Mouse (Mus musculus) adrenal gland, postnatal 14 days (tissue): ENCODE measurements around the gene Ebf4. TPM values are rescaled to one million over a fixed set of nuclear protein-coding genes. Genes with fewer than 3 reads are reported as not detected.

Experiments used
- DNase-seq: peaks from one replicate; pipeline ENCODE4 v3.0.0; 2021; ENCODE audit warnings: mixed read lengths
- long read RNA-seq, 2 experiments: library from polyadenylated mRNA; stranded (forward); transcript quantifications; one replicate each; pipeline ENCODE4 v2.0.0; 2021
- total RNA-seq: library from RNA; stranded (reverse); gene quantifications from 2 replicates; pipeline ENCODE4 v1.2.3, GENCODE M21; 2021

Gene Ebf4
- total RNA-seq = 3.6 and 4.2 TPM in 2 replicates
- long read RNA-seq, experiment 1, partial matches to known transcripts = 3 of 7 reads
- long read RNA-seq, experiment 1, other reads (novel, unspliced or antisense) = 1 of 7 reads
- long read RNA-seq, experiment 2, partial matches to known transcripts = 2 of 2 reads
- long read RNA-seq, experiment 2, other reads (novel, unspliced or antisense) = 0 of 2 reads

- peak; percentile 67 for DNase-seq
Observed at GRCm38 (mm10) chr2:130294936-130295277, at the start of gene Ebf4. Gene Ebf4, plus strand, starts transcription at chr2:130295169.

DNA sequence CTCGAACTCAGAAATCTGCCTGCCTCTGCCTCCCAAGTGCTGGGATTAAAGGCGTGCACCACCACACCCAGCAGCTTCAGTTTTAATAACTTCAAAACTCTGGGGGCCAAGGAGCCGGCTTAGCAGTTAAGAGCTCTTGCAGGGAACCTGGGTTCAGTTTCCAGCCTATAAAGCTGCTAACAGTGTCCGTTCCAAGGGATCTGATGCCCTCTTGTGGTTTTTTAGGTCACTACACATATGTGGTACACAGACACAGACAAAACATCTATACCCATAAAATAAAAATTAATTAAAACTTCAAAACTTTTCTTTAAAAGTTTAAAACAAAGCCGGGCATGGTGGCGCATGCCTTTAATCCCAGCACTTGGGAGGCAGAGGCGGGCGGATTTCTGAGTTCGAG, 48.1 kb upstream of the Ebf4 start:
- peak; percentile 33 for DNase-seq

- DNase-seq = no peak
Observed at GRCm38 (mm10) chr2:130248226-130248625, 46.7 kb upstream of the Ebf4 start.

GRCm38 (mm10) chr2:130256762-130257161, 38.2 kb upstream of the Ebf4 start:
- no peak for DNase-seq

- DNase-seq = no peak
Observed at GRCm38 (mm10) chr2:130260822-130261221, 34.1 kb upstream of the Ebf4 start.

DNA sequence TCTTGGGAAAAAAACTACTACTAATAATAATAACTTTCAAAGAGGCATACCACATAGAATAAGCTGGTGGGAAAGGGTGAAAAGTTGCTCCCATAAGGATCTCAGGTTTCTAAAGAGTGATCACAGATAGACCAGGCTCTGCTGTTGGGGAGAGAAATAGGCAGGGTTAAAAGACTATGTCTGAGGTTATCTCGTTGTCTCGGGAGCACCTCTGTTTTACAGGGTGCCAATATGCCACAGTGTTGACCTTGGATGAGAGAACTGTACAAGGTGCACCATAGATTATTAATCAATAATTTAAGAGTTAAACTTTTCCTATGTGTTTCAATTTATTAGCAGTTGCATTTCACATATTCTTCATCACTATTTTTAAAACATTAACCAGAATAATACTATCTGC, 33.1 kb upstream of the Ebf4 start:
- DNase-seq = no peak

DNA sequence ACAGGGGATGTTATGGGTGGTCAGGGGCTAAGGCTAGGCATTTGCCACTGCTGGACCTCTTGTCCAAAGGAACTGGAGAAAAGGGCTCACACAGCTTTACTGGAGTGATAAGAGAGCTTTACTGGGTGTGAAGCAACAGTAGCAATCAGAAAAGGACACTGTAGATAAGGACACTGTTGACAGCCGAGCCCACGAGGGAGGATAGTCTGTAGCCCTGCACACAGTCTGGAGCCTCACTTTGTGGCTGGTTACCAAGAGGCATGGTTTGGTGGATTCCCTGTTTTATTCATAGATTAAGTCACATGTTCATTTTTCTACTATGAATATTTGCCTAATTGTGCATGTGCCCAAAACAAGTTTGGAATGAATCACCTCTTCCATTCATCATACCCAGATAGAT, 32.6 kb upstream of the Ebf4 start:
- DNase-seq = no peak

GRCm38 (mm10) chr2:130265520-130265919, 29.4 kb upstream of the Ebf4 start:
- no peak for DNase-seq

DNA sequence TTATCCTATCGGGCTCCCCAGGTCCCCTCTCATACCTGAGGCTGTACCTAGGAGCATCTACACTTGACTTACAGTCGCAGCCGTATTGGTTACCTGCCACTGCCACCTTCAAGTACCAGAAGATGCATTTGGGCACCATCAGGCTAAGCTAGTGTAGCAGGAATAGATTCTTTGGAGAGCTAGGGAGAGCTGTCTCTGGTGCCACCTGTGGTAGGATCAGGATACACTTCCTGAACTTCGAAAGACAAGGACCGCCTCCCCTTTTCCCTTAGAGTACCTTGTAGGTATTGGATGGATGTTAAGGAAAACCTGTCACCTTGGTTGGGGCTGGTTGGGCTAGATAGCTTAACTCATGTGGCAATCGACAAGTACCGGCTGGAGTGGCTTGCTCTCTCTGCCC, 26.9 kb upstream of the Ebf4 start:
- DNase-seq = no peak

DNA sequence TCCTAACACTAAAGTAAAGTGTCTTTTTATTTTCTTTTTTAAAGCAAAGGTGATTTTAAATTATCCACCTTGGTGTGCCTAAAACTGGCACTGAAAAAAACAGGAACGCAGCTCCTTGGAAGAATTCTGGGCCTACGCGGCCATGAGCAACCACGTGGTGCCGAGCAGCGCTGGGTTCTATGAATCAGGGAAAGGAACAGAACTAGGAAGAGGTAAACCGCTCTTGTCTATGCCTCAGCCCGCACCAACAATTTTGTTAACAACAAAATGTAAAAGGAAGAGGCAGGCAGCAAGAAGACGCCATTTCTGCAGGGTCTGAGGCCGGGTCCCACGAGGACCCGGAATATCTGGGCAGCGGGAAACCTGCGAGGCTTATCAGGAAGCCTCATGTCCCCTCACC, 21.2 kb upstream of the Ebf4 start:
- DNase-seq = no peak

DNA sequence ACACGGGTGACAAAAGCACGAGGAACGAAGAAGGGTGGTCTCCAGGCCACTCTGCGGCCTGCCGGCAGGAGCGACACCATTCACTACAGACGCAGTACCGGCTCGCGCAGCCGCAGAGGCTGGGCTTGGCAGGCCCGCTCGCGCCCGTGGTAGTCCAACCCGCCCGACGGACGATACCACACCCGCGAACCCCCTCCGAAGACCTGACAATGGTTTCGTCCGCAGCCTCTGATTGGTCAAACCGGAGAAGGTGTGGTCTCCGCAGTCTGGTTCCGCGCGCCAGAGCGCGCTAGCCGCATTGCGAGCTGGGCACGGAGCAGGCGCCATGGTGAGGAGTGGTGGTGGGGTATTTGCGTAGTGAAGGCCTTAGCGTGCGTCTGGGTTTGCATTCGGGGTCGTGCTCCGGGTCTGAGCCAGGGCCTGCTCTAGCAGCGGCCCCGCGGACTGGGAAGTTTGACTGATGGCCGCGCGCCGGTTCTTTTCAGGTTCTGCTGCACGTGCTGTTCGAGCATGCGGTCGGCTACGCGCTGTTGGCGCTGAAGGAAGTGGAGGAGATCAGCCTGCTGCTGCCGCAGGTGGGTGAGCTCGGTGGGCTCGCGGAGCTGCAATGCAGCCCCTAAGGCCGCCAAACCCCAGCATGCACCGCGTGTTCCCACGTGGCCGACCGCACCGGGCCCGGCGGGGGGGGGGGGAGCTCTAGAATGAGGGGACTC, 20.7 kb upstream of the Ebf4 start, which contains the start of gene Nop56:
Gene Nop56, plus strand, starts transcription at position 282 of the 713 bp plus-strand sequence.
- DNase-seq = peak; percentile 99

- no peak for DNase-seq
Observed at GRCm38 (mm10) chr2:130274862-130275261, 20.1 kb upstream of the Ebf4 start.

DNA sequence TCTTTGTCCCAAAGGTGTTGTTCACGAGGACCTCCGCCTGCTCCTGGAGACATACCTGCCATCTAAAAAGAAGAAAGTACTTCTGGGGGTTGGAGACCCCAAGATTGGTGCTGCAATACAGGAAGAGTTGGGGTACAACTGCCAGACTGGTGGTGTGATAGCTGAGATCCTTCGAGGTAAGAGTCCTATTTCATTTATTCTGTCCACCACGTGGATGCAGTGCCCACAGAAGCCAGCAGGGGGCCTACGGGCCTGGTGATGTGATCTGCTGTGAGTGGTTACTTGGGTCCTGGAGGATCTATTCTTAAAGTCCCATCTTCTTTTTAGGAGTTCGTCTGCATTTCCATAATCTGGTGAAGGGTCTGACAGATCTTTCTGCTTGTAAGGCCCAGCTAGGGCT, 19.3 kb upstream of the Ebf4 start:
- DNase-seq = peak; percentile 85

- DNase-seq = no peak
Observed at GRCm38 (mm10) chr2:130279600-130280091, 15.3 kb upstream of the Ebf4 start.

DNA sequence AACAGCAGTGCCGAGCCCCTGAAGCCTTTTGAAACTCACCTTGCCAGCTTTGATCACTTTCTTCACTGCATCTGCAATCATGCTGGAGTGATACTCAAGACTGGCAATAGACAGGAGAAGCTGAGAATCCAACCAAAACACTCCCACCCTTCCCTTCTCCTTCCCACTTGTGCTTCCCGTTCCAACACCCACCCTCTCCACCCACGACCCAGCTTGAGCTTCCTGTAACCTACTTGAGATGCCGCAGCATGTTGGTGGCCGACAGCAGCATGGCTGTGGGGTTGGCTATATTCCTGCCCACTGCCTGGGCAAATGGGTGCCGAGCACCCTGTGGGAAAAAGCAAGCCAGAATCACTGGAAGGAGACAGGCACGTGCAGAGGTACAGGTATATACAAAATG, 14.7 kb upstream of the Ebf4 start:
- no peak for DNase-seq

- DNase-seq = no peak
Observed at GRCm38 (mm10) chr2:130280818-130281217, 14.2 kb upstream of the Ebf4 start.

- peak; percentile 96 for DNase-seq
Observed at GRCm38 (mm10) chr2:130283854-130284654, 10.9 kb upstream of the Ebf4 start, which contains the start of gene Idh3b. Gene Idh3b, minus strand, starts transcription at chr2:130284547.

GRCm38 (mm10) chr2:130289086-130289485, 5.9 kb upstream of the Ebf4 start:
- no peak for DNase-seq

- DNase-seq = peak; percentile 77
Observed at GRCm38 (mm10) chr2:130291434-130291833, 3.5 kb upstream of the Ebf4 start.

DNA sequence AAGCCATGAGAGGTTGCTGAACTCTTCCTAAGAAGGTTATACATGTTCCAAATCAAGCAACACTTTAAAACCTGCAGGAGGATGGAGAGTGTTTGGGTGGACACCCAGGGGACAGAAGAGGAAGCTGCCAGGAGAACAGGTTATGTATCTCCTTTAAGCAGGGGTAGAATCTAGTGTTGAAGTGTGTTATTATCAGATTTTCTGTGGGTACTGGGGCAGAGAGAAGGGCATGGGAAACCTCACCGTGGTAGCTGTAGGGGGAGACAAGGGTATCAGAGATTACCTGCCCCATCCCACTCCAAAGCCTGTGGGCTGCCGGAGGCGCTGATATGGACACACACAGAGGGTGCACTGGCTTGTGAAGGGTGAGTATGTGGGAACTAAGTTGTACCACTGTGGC, 2.0 kb upstream of the Ebf4 start:
- no peak for DNase-seq

GRCm38 (mm10) chr2:130293486-130293885, 1.5 kb upstream of the Ebf4 start:
- DNase-seq = no peak

- no peak for DNase-seq
Observed at GRCm38 (mm10) chr2:130294218-130294935, 592 bp upstream of the Ebf4 start.
